In the genomic region with DNA sequence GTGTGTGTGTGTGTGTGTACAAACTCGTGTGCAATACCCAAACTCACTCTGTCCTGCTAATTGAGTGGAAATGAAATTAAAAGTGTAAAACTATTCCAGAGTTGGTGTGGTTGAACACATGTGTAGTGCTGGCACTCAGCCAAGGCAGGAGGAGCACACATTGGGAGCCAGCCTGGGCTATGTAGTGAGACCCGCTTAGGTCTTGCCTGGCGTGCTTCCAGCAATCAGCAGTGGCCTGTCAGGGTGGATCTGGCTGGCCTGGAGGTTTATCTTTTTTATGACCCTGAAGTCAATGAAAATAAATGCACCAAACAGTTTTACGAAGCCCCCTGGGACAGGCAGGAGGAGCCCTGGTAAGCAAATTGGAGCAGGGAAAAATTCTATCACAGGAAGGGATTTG, we compare ENCODE assay signal across 12 mouse cellular contexts.
DNase-seq lines count a peak whose midpoint lies in the region; TF ChIP-seq lines count a peak whose summit lies in the region.
"Had no signal": no experiment of that assay in that cellular context is flagged by ENCODE, and none has a peak within 500 bp of the region (broad histone marks: within the 10 kb centered on the region; RNA-seq: fewer than 3 reads in every experiment).

No protein-coding gene starts in this region.

- no peak for TF ChIP-seq CTCF in gastrocnemius, adult 2 months (IDR thresholded peaks at IDR 0.05)
- no peak for TF ChIP-seq CTCF in brain, embryonic 14.5 days (IDR thresholded peaks at IDR 0.05; ENCODE audit: borderline replicate concordance, extremely low read depth, insufficient read depth, insufficient read length)

- no peak for TF ChIP-seq POLR2A in brain, embryonic 14.5 days (IDR thresholded peaks at IDR 0.05; ENCODE audit: borderline replicate concordance, extremely low read depth, insufficient read depth, insufficient read length, poor library complexity, severe bottlenecking)

- H3K4me3 ChIP-seq in gastrocnemius, adult 2 months = no peak overlapping the region
- H3K4me3 ChIP-seq: forebrain, embryonic 10.5 days; midbrain, embryonic 15.5 days had no signal

- H3K27ac ChIP-seq in gastrocnemius, adult 2 months = peak overlapping the region; percentile 38
- H3K27ac ChIP-seq: forebrain, embryonic 10.5 days; liver, embryonic 14.5 days; midbrain, embryonic 15.5 days had no signal

- peak; percentile 51 for DNase-seq in gastrocnemius, adult 2 months
- no peak for DNase-seq in gastrocnemius, adult 8-10 months (ENCODE audit: low spot score in 2 of 2)
- peak; percentile 50 for DNase-seq in kidney, postnatal 14 days
- no peak for DNase-seq in kidney, adult 9 months
- peak; percentile 24 for DNase-seq in 3T3-L1 (ENCODE audit: low read depth, low spot score)
- peak; percentile 36 for DNase-seq in brain, embryonic 14.5 days (ENCODE audit: low read depth)
- no peak for DNase-seq in spleen, postnatal 36 days (ENCODE audit: low spot score in 2 of 2)
- no peak for DNase-seq in layer of hippocampus, adult 9-11 months
- DNase-seq: cerebellum, adult 9-10 months had no signal

- intact Hi-C loops in gastrocnemius, adult 2 months (cut with DNase I) = no loop called here

Comparison
In these comparisons a context has a peak if more than half of its experiments do, and no peak if none do; other contexts are left out.
1. DNase-seq: peak in gastrocnemius, adult 2 months (single experiment), kidney, postnatal 14 days (single experiment), 3T3-L1 (single experiment) and brain, embryonic 14.5 days (single experiment); none in gastrocnemius, adult 8-10 months (0 of 2), kidney, adult 9 months (single experiment), spleen, postnatal 36 days (0 of 2) and layer of hippocampus, adult 9-11 months (single experiment).